In the genomic region with DNA sequence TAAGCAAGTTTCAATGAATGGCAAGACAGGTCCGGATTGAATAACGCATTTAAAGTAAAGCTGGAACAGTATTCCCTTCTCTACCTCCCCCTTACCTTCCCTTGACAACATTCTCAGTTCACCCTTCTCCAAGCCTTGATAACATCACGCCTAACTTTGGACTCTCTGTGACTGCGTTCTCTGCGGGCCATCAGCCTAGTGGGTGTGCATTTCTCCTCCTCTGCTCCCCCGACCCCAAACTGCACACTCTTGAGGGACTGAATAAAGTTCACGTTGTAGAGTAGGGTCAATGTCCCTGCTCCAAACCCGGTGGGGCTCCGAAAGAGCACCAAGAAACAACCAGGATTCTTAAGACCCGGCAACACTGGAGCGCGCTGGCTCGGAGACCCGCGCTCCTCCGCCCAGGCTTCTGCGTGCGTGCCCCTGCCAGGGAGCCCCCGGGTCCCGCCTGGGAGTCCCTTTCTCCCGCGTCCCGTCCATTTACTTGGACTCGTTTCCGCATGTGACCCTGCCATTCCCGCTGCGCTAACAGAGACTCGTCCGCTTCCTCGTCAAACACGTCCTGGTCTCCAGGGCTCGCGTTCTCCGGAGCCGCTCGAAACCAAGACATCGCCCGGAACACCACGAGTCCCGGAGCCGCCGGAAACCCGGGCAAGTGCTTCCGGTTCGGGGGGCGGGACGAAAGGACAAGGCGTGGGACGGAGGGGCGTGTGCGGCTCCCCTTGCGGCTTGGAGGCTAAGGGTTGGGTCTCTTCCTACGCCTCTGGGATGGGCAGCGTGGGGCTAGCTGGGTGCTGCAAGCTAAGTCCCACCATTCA, we compare ENCODE assay signal across 8 mouse cellular contexts. TPM values are rescaled to one million over a fixed set of nuclear protein-coding genes. Genes with fewer than 3 reads are reported as not detected.
DNase-seq lines count a peak whose midpoint lies in the region; ATAC-seq and TF ChIP-seq lines count a peak whose summit lies in the region.

A gene (minus strand): TSS at position 653 of the 818 bp plus-strand sequence.

- H3K36me3 ChIP-seq in embryonic facial prominence, embryonic 15.5 days: no peaks in the 10 kb centered on the region
- peaks cover 6% of the 10 kb centered on the region; the same call in 1 of the 2 replicates for H3K36me3 ChIP-seq in limb, embryonic 14.5 days (ENCODE audit: control insufficient read depth, insufficient read depth, low read length)
- H3K36me3 ChIP-seq in midbrain, postnatal 0 days (ENCODE audit: insufficient read depth, low read length): no peaks in the 10 kb centered on the region

- TF ChIP-seq POLR2A in bone marrow, adult 2 months (IDR thresholded peaks at IDR 0.05; ENCODE audit: borderline replicate concordance, control insufficient read depth, low read depth, low read length): peak; percentile 53; the same call in 1 of the 2 replicates
- TF ChIP-seq POLR2A in limb, embryonic 14.5 days (IDR thresholded peaks at IDR 0.05; ENCODE audit: borderline replicate concordance, extremely low read depth, insufficient read depth, insufficient read length): no peak

- H3K27me3 ChIP-seq in embryonic facial prominence, embryonic 15.5 days: no peaks in the 10 kb centered on the region
- no peaks in the 10 kb centered on the region for H3K27me3 ChIP-seq in limb, embryonic 14.5 days (ENCODE audit: control insufficient read depth, insufficient read depth, low read length)
- no peaks in the 10 kb centered on the region for H3K27me3 ChIP-seq in midbrain, postnatal 0 days (ENCODE audit: insufficient read depth, low read length)

- no peaks in the 10 kb centered on the region; the same call in 1 of the 2 replicates for H3K4me1 ChIP-seq in bone marrow, adult 2 months (ENCODE audit: control insufficient read depth, insufficient read depth, low read length)
- peaks cover 5% of the 10 kb centered on the region; the same call in 1 of the 2 replicates for H3K4me1 ChIP-seq in embryonic facial prominence, embryonic 15.5 days
- H3K4me1 ChIP-seq in limb, embryonic 14.5 days (ENCODE audit: control insufficient read depth, insufficient read depth, low read length): peaks cover 8% of the 10 kb centered on the region
- no peaks in the 10 kb centered on the region; the same call in 1 of the 2 replicates for H3K4me1 ChIP-seq in midbrain, postnatal 0 days (ENCODE audit: insufficient read depth, low read length)

- under 1% methylated on average over 54 of the region's 54 CpGs for WGBS in bone marrow, adult 2 months
- WGBS in embryonic facial prominence, embryonic 15.5 days: under 1% methylated on average over 54 of the region's 54 CpGs
- 1% methylated on average over 54 of the region's 54 CpGs for WGBS in limb, embryonic 14.5 days
- under 1% methylated on average over 54 of the region's 54 CpGs for WGBS in midbrain, postnatal 0 days

- ATAC-seq in embryonic facial prominence, embryonic 15.5 days (ENCODE audit: insufficient number of reproducible peaks, low FRiP score, low TSS enrichment, low read depth): peak; percentile 93
- ATAC-seq in limb, embryonic 14.5 days (ENCODE audit: low FRiP score, low read depth): peak; percentile 98
- ATAC-seq in midbrain, postnatal 0 days (ENCODE audit: low FRiP score): peak; percentile 98

- peak within 1 kb of the TSS; percentile 87 for H3K9ac ChIP-seq in embryonic facial prominence, embryonic 15.5 days
- H3K9ac ChIP-seq in limb, embryonic 14.5 days (ENCODE audit: low read depth, low read length, severe bottlenecking): peak within 1 kb of the TSS; percentile 81
- H3K9ac ChIP-seq in midbrain, postnatal 0 days (replicated peaks; ENCODE audit: low read length, poor library complexity, severe bottlenecking): peak within 1 kb of the TSS; percentile 58; the same call in 1 of the 2 replicates

- no peaks in the 10 kb centered on the region for H3K9me3 ChIP-seq in embryonic facial prominence, embryonic 15.5 days (replicated peaks)
- H3K9me3 ChIP-seq in limb, embryonic 14.5 days (ENCODE audit: control insufficient read depth, low read length): no peaks in the 10 kb centered on the region
- no peaks in the 10 kb centered on the region for H3K9me3 ChIP-seq in midbrain, postnatal 0 days (ENCODE audit: low read length)

- peak within 1 kb of the TSS; percentile 73 for H3K4me2 ChIP-seq in embryonic facial prominence, embryonic 15.5 days (replicated peaks)
- peak within 1 kb of the TSS; percentile 78 for H3K4me2 ChIP-seq in limb, embryonic 14.5 days (replicated peaks; ENCODE audit: low read depth, low read length, severe bottlenecking)
- H3K4me2 ChIP-seq in midbrain, postnatal 0 days (ENCODE audit: low read depth, low read length, poor library complexity, severe bottlenecking): peak within 1 kb of the TSS; percentile 60

- TF ChIP-seq CTCF in bone marrow, adult 2 months (IDR thresholded peaks at IDR 0.05; ENCODE audit: control insufficient read depth, insufficient read depth, low read length): peak; percentile 28; the same call in 1 of the 2 replicates
- TF ChIP-seq CTCF in midbrain, postnatal 0 days (IDR thresholded peaks at IDR 0.05): peak; percentile 73

- H3K4me3 ChIP-seq in bone marrow, adult 2 months (replicated peaks; ENCODE audit: control insufficient read depth, low read depth, low read length): peak within 1 kb of the TSS; percentile 91
- peak within 1 kb of the TSS; percentile 83 for H3K4me3 ChIP-seq in embryonic facial prominence, embryonic 15.5 days (replicated peaks)
- H3K4me3 ChIP-seq in limb, embryonic 14.5 days (replicated peaks; ENCODE audit: low read length): peak within 1 kb of the TSS; percentile 78
- H3K4me3 ChIP-seq in midbrain, postnatal 0 days (ENCODE audit: low read depth, low read length): peak within 1 kb of the TSS; percentile 50

- H3K27ac ChIP-seq in bone marrow, adult 2 months (ENCODE audit: control insufficient read depth, insufficient read depth, low read depth, low read length, poor library complexity): no peak within 1 kb of the TSS
- peak within 1 kb of the TSS; percentile 86 for H3K27ac ChIP-seq in embryonic facial prominence, embryonic 15.5 days (replicated peaks)
- H3K27ac ChIP-seq in limb, embryonic 14.5 days (replicated peaks; ENCODE audit: low read depth, low read length): peak within 1 kb of the TSS; percentile 62; the same call in 1 of the 2 replicates
- H3K27ac ChIP-seq in midbrain, postnatal 0 days (ENCODE audit: low read depth, low read length): peak within 1 kb of the TSS; percentile 77

- DNase-seq in 416B (ENCODE audit: low read depth): peak; percentile 85
- peak; percentile 91 for DNase-seq in heart, adult 8-10 months (ENCODE audit: low spot score)
- DNase-seq in kidney, adult 9 months: peak; percentile 88
- DNase-seq in limb, embryonic 14.5 days (ENCODE audit: low spot score): peak; percentile 85
- peak; percentile 91 for DNase-seq in midbrain, postnatal 0 days (ENCODE audit: low spot score)
- peak; percentile 71 to 85 for DNase-seq in spleen, postnatal 14 days (ENCODE audit: low spot score in 2 of 2)

RNA-seq across cellular contexts. Expression of the gene that starts here (rescaled TPM):
- polyA plus RNA-seq in bone marrow, adult 2 months (2011; ENCODE audit: insufficient read depth, insufficient read length, low replicate concordance, missing spikeins): 3.3 and 4.0 TPM in 2 replicates
- 71.1 and 73.2 TPM in 2 replicates for polyA plus RNA-seq in embryonic facial prominence, embryonic 15.5 days (2015; fragmentation: Nextera tagmentation; extraction: Ambion mirVana)
- total RNA-seq in heart, adult 8-10 months (2022): 10 to 100 TPM; 35.2 to 43.6 (median 38.3) TPM
- polyA plus RNA-seq in limb, embryonic 14.5 days (2012; rRNA removed): 23.4 and 38.4 TPM in 2 replicates
- polyA plus RNA-seq in limb, embryonic 14.5 days (2014; fragmentation: Nextera tagmentation; extraction: Ambion mirVana): 68.9 and 70.0 TPM in 2 replicates
- total RNA-seq in midbrain, postnatal 0 days (2014; rRNA removed): 16.7 and 22.7 TPM in 2 replicates
- 58.4 and 62.6 TPM in 2 replicates for polyA plus RNA-seq in midbrain, postnatal 0 days (2015; fragmentation: Nextera tagmentation; extraction: Ambion mirVana)
